Mouse (Mus musculus) cortical plate, adult 2 months (tissue): Measurements from ENCODE around the gene Cacna1g.

Experiments
- CTCF ChIP-seq: fragments of 200-500 bp; IDR thresholded peaks from 2 replicates; pipeline ENCODE4 v1.5.1; 2011; ENCODE audit warnings: mild to moderate bottlenecking, control low read depth, low read length; ENCODE audit not compliant: insufficient read depth; ENCODE audit errors: extremely low read depth
- POLR2A ChIP-seq: fragments of 200-500 bp; IDR thresholded peaks from 2 replicates; pipeline ENCODE4 v1.6.1; 2011; ENCODE audit warnings: mild to moderate bottlenecking, low read length, control low read depth; ENCODE audit not compliant: insufficient read depth; ENCODE audit errors: extremely low read depth

GRCm38 (mm10) chr11:94404641-94405260 is 69.2 kb downstream of the Cacna1g start:
- TF ChIP-seq CTCF (peak; percentile 87), POLR2A (no peak)
